Mouse (Mus musculus): Measurements from ENCODE around the gene Olfr1377. TPM values are rescaled to one million over a fixed set of nuclear protein-coding genes. Genes with fewer than 3 reads are reported as not detected.
"Not testable (repeated sequence)": the region's sequence is repeated elsewhere in the genome, so short reads cannot be mapped to it uniquely, and the experiment has no call there.

Olfr1377 gene
- polyA plus RNA-seq, 1 experiment from 2014 or later: not detected

- Histone ChIP-seq H3K4me1 (ENCODE audit: control insufficient read depth, insufficient read depth, low read length) (no peaks in the 10 kb centered on the region), H3K36me3 (replicated peaks; ENCODE audit: control insufficient read depth, insufficient read depth, low read depth, low read length) (no peaks in the 10 kb centered on the region), H3K4me3 (ENCODE audit: low read depth, low read length) (no peak overlapping the region), H3K9ac (replicated peaks; ENCODE audit: low read length) (no peak overlapping the region), H3K27me3 (ENCODE audit: control insufficient read depth, insufficient read depth, low read length) (no peaks in the 10 kb centered on the region), H3K27ac (replicated peaks; ENCODE audit: low read depth, low read length) (no peak overlapping the region), H3K9me3 (replicated peaks; ENCODE audit: control insufficient read depth, low read length) (no peaks in the 10 kb centered on the region), H3K4me2 (ENCODE audit: low read depth, low read length) (no peak overlapping the region)
- ATAC-seq (replicated peaks; ENCODE audit: insufficient number of reproducible peaks, low FRiP score, low TSS enrichment, low read depth): no peak
- WGBS: 83% methylated on average over 2 of the region's 2 CpGs
- peak; percentile 2 for DNase-seq (ENCODE audit: low spot score)
Observed at GRCm38 (mm10) chr11:50964886-50965285, 16.9 kb upstream of the Olfr1377 start.

DNA sequence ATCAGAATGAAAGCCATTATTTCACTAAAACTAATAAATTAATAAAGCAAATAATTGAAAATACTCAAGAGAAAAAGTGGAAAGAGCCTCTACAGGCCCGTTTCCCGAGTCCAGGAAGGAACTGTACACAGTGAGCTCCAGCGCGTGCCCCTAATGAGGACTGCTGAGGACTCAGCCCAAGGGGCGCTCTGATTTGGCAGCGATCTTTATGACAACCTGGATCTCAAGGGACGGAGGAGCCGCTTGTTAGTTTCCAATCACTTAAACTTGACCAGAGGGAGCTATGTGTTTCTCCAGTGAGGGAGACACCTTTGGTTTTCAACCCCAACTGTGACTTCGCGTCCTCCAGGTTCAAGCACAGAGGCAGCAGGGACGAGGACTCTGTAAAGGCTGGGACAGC lies 15.5 kb upstream of the Olfr1377 start, which contains the start of gene Olfr1378:
Olfr1378 (plus strand) TSS at position 301 of the 400 bp plus-strand sequence.
- H3K4me1 ChIP-seq (ENCODE audit: control insufficient read depth, insufficient read depth, low read length): no peaks in the 10 kb centered on the region
- no peak within 1 kb of the TSS for H3K27ac ChIP-seq (replicated peaks; ENCODE audit: low read depth, low read length)
- H3K9me3 ChIP-seq (replicated peaks; ENCODE audit: control insufficient read depth, low read length): no peaks in the 10 kb centered on the region
- no peaks in the 10 kb centered on the region for H3K27me3 ChIP-seq (ENCODE audit: control insufficient read depth, insufficient read depth, low read length)
- H3K36me3 ChIP-seq (replicated peaks; ENCODE audit: control insufficient read depth, insufficient read depth, low read depth, low read length): no peaks in the 10 kb centered on the region
- H3K4me3 ChIP-seq (ENCODE audit: low read depth, low read length): no peak within 1 kb of the TSS
- DNase-seq (ENCODE audit: low spot score): no peak
- no peak within 1 kb of the TSS for H3K4me2 ChIP-seq (ENCODE audit: low read depth, low read length)
- H3K9ac ChIP-seq (replicated peaks; ENCODE audit: low read length): no peak within 1 kb of the TSS
- WGBS: 88% methylated on average over 11 of the region's 11 CpGs
- no peak for ATAC-seq (replicated peaks; ENCODE audit: insufficient number of reproducible peaks, low FRiP score, low TSS enrichment, low read depth)

DNA sequence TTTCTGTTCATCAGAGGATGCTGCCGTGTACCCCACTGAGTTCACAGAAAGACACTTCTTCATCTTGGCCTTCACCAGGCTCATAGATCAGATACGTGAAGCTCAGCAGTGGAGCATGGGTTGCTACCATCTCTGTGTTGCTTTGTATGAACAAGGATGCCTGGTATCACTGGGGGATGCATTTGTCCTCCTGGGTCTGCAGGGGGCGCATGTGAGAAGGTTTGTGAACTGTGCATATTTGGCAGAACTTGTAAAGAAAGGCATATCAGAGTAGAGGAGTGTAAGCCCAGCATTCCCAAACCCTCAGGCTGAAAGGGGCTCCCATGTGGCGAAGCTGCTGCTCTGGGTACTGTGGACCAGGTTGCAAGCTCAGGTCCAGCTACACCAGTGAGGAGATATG lies 4.6 kb upstream of the Olfr1377 start:
- WGBS: 73% methylated on average over 4 of the region's 4 CpGs
- no peak overlapping the region for H3K27ac ChIP-seq (replicated peaks; ENCODE audit: low read depth, low read length)
- no peak for DNase-seq (ENCODE audit: low spot score)
- no peaks in the 10 kb centered on the region for H3K27me3 ChIP-seq (ENCODE audit: control insufficient read depth, insufficient read depth, low read length)
- no peak for ATAC-seq (replicated peaks; ENCODE audit: insufficient number of reproducible peaks, low FRiP score, low TSS enrichment, low read depth)
- no peak overlapping the region for H3K4me3 ChIP-seq (ENCODE audit: low read depth, low read length)
- no peaks in the 10 kb centered on the region for H3K4me1 ChIP-seq (ENCODE audit: control insufficient read depth, insufficient read depth, low read length)
- H3K9me3 ChIP-seq (replicated peaks; ENCODE audit: control insufficient read depth, low read length): no peaks in the 10 kb centered on the region
- H3K36me3 ChIP-seq (replicated peaks; ENCODE audit: control insufficient read depth, insufficient read depth, low read depth, low read length): no peaks in the 10 kb centered on the region
- H3K9ac ChIP-seq (replicated peaks; ENCODE audit: low read length): no peak overlapping the region
- no peak overlapping the region for H3K4me2 ChIP-seq (ENCODE audit: low read depth, low read length)

DNA sequence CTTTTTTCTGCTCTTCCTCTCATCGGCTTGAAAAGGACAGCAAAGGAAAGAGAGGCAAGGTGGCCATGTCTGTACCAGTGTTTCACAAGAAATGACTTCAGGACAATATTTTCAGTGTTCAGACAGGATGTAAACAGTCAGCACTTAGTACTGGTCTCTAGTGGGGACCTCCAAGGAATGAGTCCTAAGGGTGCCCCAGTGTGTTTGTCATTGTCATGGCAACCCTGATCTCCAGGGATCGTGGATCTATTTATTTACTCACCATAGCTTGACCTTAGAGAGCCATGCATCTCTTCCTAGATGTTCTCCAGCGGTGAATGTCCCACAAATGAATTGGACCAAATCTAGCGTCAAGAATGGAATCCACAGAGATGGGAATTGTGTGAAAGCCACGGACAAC lies 21.5 kb downstream of the Olfr1377 start, which contains the start of gene Olfr51:
Olfr51 (plus strand) TSS at position 301 of the 400 bp plus-strand sequence.
- H3K27me3 ChIP-seq (ENCODE audit: control insufficient read depth, insufficient read depth, low read length): no peaks in the 10 kb centered on the region
- H3K36me3 ChIP-seq (replicated peaks; ENCODE audit: control insufficient read depth, insufficient read depth, low read depth, low read length): no peaks in the 10 kb centered on the region
- no peak for ATAC-seq (replicated peaks; ENCODE audit: insufficient number of reproducible peaks, low FRiP score, low TSS enrichment, low read depth)
- no peak for DNase-seq (ENCODE audit: low spot score)
- no peaks in the 10 kb centered on the region for H3K9me3 ChIP-seq (replicated peaks; ENCODE audit: control insufficient read depth, low read length)
- no peak within 1 kb of the TSS for H3K9ac ChIP-seq (replicated peaks; ENCODE audit: low read length)
- H3K4me3 ChIP-seq (ENCODE audit: low read depth, low read length): no peak within 1 kb of the TSS
- no peak within 1 kb of the TSS for H3K27ac ChIP-seq (replicated peaks; ENCODE audit: low read depth, low read length)
- WGBS: 81% methylated on average over 5 of the region's 5 CpGs
- no peaks in the 10 kb centered on the region for H3K4me1 ChIP-seq (ENCODE audit: control insufficient read depth, insufficient read depth, low read length)
- no peak within 1 kb of the TSS for H3K4me2 ChIP-seq (ENCODE audit: low read depth, low read length)

GRCm38 (mm10) chr11:51011821-51012220 lies 30.1 kb downstream of the Olfr1377 start:
- Histone ChIP-seq H3K9me3 (replicated peaks; ENCODE audit: control insufficient read depth, low read length) (no peaks in the 10 kb centered on the region), H3K27me3 (ENCODE audit: control insufficient read depth, insufficient read depth, low read length) (no peaks in the 10 kb centered on the region), H3K4me3 (ENCODE audit: low read depth, low read length) (no peak overlapping the region), H3K4me2 (ENCODE audit: low read depth, low read length) (no peak overlapping the region), H3K36me3 (replicated peaks; ENCODE audit: control insufficient read depth, insufficient read depth, low read depth, low read length) (no peaks in the 10 kb centered on the region), H3K4me1 (ENCODE audit: control insufficient read depth, insufficient read depth, low read length) (no peaks in the 10 kb centered on the region), H3K9ac (replicated peaks; ENCODE audit: low read length) (no peak overlapping the region), H3K27ac (replicated peaks; ENCODE audit: low read depth, low read length) (no peak overlapping the region)
- ATAC-seq (replicated peaks; ENCODE audit: insufficient number of reproducible peaks, low FRiP score, low TSS enrichment, low read depth) (no peak), DNase-seq (ENCODE audit: low spot score) (no peak)
- 85% methylated on average over 5 of the region's 5 CpGs for WGBS

DNA sequence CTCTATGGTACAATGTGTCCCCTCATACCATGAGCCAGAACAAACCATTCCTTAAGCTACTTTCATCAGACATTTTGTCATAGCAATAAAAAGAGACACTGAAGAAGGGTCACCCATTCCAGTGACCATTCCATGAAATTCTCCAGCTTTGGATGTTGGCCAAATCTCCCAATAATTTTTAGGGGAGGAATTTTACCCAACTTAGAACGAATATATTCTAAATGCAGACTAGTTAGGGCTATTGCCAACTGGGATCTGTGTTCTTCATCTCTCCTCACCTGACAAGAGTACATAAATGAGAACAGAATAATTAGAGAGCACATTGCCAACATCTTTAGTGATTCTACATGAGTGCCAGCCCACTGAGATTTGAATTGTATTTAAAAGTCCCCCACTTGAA lies 32.2 kb downstream of the Olfr1377 start, which contains the start of gene Olfr54:
Olfr54 (plus strand) TSS at position 301 of the 400 bp plus-strand sequence.
- Histone ChIP-seq H3K36me3 (replicated peaks; ENCODE audit: control insufficient read depth, insufficient read depth, low read depth, low read length) (no peaks in the 10 kb centered on the region), H3K27ac (replicated peaks; ENCODE audit: low read depth, low read length) (no peak within 1 kb of the TSS), H3K4me3 (ENCODE audit: low read depth, low read length) (no peak within 1 kb of the TSS), H3K27me3 (ENCODE audit: control insufficient read depth, insufficient read depth, low read length) (no peaks in the 10 kb centered on the region), H3K4me1 (ENCODE audit: control insufficient read depth, insufficient read depth, low read length) (no peaks in the 10 kb centered on the region), H3K9ac (replicated peaks; ENCODE audit: low read length) (no peak within 1 kb of the TSS), H3K9me3 (replicated peaks; ENCODE audit: control insufficient read depth, low read length) (no peaks in the 10 kb centered on the region), H3K4me2 (ENCODE audit: low read depth, low read length) (no peak within 1 kb of the TSS)
- no peak for ATAC-seq (replicated peaks; ENCODE audit: insufficient number of reproducible peaks, low FRiP score, low TSS enrichment, low read depth)
- no peak for DNase-seq (ENCODE audit: low spot score)
- WGBS: 71% methylated on average over 1 of the region's 1 CpGs

GRCm38 (mm10) chr11:51016341-51016740 lies 34.6 kb downstream of the Olfr1377 start:
- H3K4me3 ChIP-seq (ENCODE audit: low read depth, low read length): no peak overlapping the region
- H3K27ac ChIP-seq (replicated peaks; ENCODE audit: low read depth, low read length): no peak overlapping the region
- H3K36me3 ChIP-seq (replicated peaks; ENCODE audit: control insufficient read depth, insufficient read depth, low read depth, low read length): no peaks in the 10 kb centered on the region
- no peak overlapping the region for H3K9ac ChIP-seq (replicated peaks; ENCODE audit: low read length)
- no peaks in the 10 kb centered on the region for H3K27me3 ChIP-seq (ENCODE audit: control insufficient read depth, insufficient read depth, low read length)
- no peaks in the 10 kb centered on the region for H3K9me3 ChIP-seq (replicated peaks; ENCODE audit: control insufficient read depth, low read length)
- ATAC-seq (replicated peaks; ENCODE audit: insufficient number of reproducible peaks, low FRiP score, low TSS enrichment, low read depth) (no peak), DNase-seq (ENCODE audit: low spot score) (no peak)
- H3K4me2 ChIP-seq (ENCODE audit: low read depth, low read length): no peak overlapping the region
- no peaks in the 10 kb centered on the region for H3K4me1 ChIP-seq (ENCODE audit: control insufficient read depth, insufficient read depth, low read length)
- WGBS: 56% methylated on average over 2 of the region's 2 CpGs

- H3K27me3 ChIP-seq (ENCODE audit: control insufficient read depth, insufficient read depth, low read length); H3K9ac ChIP-seq (replicated peaks; ENCODE audit: low read length); H3K4me1 ChIP-seq (ENCODE audit: control insufficient read depth, insufficient read depth, low read length); DNase-seq (ENCODE audit: low spot score); H3K27ac ChIP-seq (replicated peaks; ENCODE audit: low read depth, low read length); ATAC-seq (replicated peaks; ENCODE audit: insufficient number of reproducible peaks, low FRiP score, low TSS enrichment, low read depth); H3K9me3 ChIP-seq (replicated peaks; ENCODE audit: control insufficient read depth, low read length); H3K4me3 ChIP-seq (ENCODE audit: low read depth, low read length); H3K4me2 ChIP-seq (ENCODE audit: low read depth, low read length); H3K36me3 ChIP-seq (replicated peaks; ENCODE audit: control insufficient read depth, insufficient read depth, low read depth, low read length): not testable (repeated sequence)
- 92% methylated on average over 10 of the region's 11 CpGs for WGBS
Observed at GRCm38 (mm10) chr11:51026811-51027210, 45.0 kb downstream of the Olfr1377 start.
